Mouse (Mus musculus) heart, adult 18-20 months (tissue): ENCODE measurements around the gene Gm11757. TPM values are rescaled to one million over a fixed set of nuclear protein-coding genes. Genes with fewer than 3 reads are reported as not detected.
"Not testable (repeated sequence)": the region's sequence is repeated elsewhere in the genome, so short reads cannot be mapped to it uniquely, and the experiment has no call there.

Experiments
- DNase-seq, 2 experiments: peaks; one replicate each; pipeline ENCODE4 v3.0.0; 2021 to 2022; ENCODE audit warnings: mixed read lengths in 1 of 2
- long read RNA-seq, 2 experiments: library from polyadenylated mRNA; stranded (forward); transcript quantifications; one replicate each; pipeline ENCODE4 v2.0.0; 2021
- total RNA-seq, 2 experiments: library from RNA; stranded (reverse); gene quantifications; 2 replicates each; pipeline ENCODE4 v1.2.3; 2021

The Gm11757 gene
- total RNA-seq = not detected
- long read RNA-seq, experiment 1 = 0 reads
- long read RNA-seq, experiment 2 = 0 reads

GRCm38 (mm10) chr4:73891012-73891411 lies at the start of gene Gm11757:
Gene Gm11757 (minus strand): TSS chr4:73891112.
- DNase-seq = not testable (repeated sequence)

- DNase-seq = not testable (repeated sequence)
Measured at GRCm38 (mm10) chr4:73920660-73921059, 29.7 kb upstream of the Gm11757 start, which contains the start of gene Gm11756. Gene Gm11756 (minus strand): TSS chr4:73920760.

GRCm38 (mm10) chr4:73905853-73906252 lies 14.9 kb upstream of the Gm11757 start, which contains the start of gene Gm13871:
Gene Gm13871 (minus strand): TSS chr4:73905953.
- DNase-seq = not testable (repeated sequence)

- not testable (repeated sequence) for DNase-seq
Measured at GRCm38 (mm10) chr4:73876166-73876565, 14.7 kb downstream of the Gm11757 start, which contains the start of gene Gm11758. Gene Gm11758 (minus strand): TSS chr4:73876266.

Other genes with a start within 250 kb of the Gm11757 start
- not detected for gene Gm11239, start 222.8 kb downstream of the Gm11757 start, total RNA-seq
- gene Gm428, start 207.6 kb downstream of the Gm11757 start, total RNA-seq = not detected
- gene Rasef, start 100.1 kb downstream of the Gm11757 start, total RNA-seq = 1 to 10 TPM in 1 of 2 experiments, under 1 TPM in 1; 0.74 to 1.2 TPM
- not detected for gene Gm11758, start 14.8 kb downstream of the Gm11757 start, total RNA-seq
- not detected for gene Gm13871, start 14.8 kb upstream of the Gm11757 start, total RNA-seq
- gene Gm11756, start 29.6 kb upstream of the Gm11757 start, total RNA-seq = 1 to 10 TPM; 5.8 to 6.9 TPM
- 10 to 100 TPM; 53.7 to 59.1 TPM for gene 2310002L09Rik, start 59.7 kb upstream of the Gm11757 start, total RNA-seq
- under 1 TPM; 0.12 to 0.23 TPM for gene Frmd3, start 122.3 kb upstream of the Gm11757 start, total RNA-seq